Mouse (Mus musculus): ENCODE results near the gene Fgf8.
A peak's percentile ranks its signal among the peaks of the same experiment; 100 is the strongest.

Fgf8 gene

GRCm38 (mm10) chr19:45748691-45749242, 6.1 kb upstream of the Fgf8 start:
- peak; percentile 35 to 47 for DNase-seq (ENCODE audit: low read depth in 2 of 2, low spot score in 2 of 2)

- no peak for DNase-seq (ENCODE audit: low read depth in 2 of 2, low spot score in 2 of 2)
Observed at GRCm38 (mm10) chr19:45748206-45748605, 5.5 kb upstream of the Fgf8 start.

GRCm38 (mm10) chr19:45747028-45747867, 4.5 kb upstream of the Fgf8 start:
- DNase-seq (ENCODE audit: low read depth in 2 of 2, low spot score in 2 of 2) = peak; percentile 72 to 85

- peak; percentile 68 to 72 for DNase-seq (ENCODE audit: low read depth in 2 of 2, low spot score in 2 of 2)
Observed at GRCm38 (mm10) chr19:45746153-45747020, 3.7 kb upstream of the Fgf8 start.

GRCm38 (mm10) chr19:45745344-45746152, 2.8 kb upstream of the Fgf8 start:
- DNase-seq (ENCODE audit: low read depth in 2 of 2, low spot score in 2 of 2) = no peak

GRCm38 (mm10) chr19:45743619-45744018, 904 bp upstream of the Fgf8 start:
- DNase-seq (ENCODE audit: low read depth in 2 of 2, low spot score in 2 of 2) = no peak

GRCm38 (mm10) chr19:45742984-45743575, 365 bp upstream of the Fgf8 start:
- DNase-seq (ENCODE audit: low read depth in 2 of 2, low spot score in 2 of 2) = no peak

GRCm38 (mm10) chr19:45741431-45742217, 1.1 kb downstream of the Fgf8 start:
- DNase-seq (ENCODE audit: low read depth in 2 of 2, low spot score in 2 of 2) = no peak

- no peak for DNase-seq (ENCODE audit: low read depth in 2 of 2, low spot score in 2 of 2)
Observed at GRCm38 (mm10) chr19:45740817-45741216, 1.9 kb downstream of the Fgf8 start.

- no peak for DNase-seq (ENCODE audit: low read depth in 2 of 2, low spot score in 2 of 2)
Observed at GRCm38 (mm10) chr19:45740233-45740632, 2.5 kb downstream of the Fgf8 start.

- no peak for DNase-seq (ENCODE audit: low read depth in 2 of 2, low spot score in 2 of 2)
Observed at GRCm38 (mm10) chr19:45738521-45738920, 4.2 kb downstream of the Fgf8 start.

- no peak for DNase-seq (ENCODE audit: low read depth in 2 of 2, low spot score in 2 of 2)
Observed at GRCm38 (mm10) chr19:45737846-45738484, 4.8 kb downstream of the Fgf8 start.

GRCm38 (mm10) chr19:45737208-45737845, 5.4 kb downstream of the Fgf8 start:
- no peak for DNase-seq (ENCODE audit: low read depth in 2 of 2, low spot score in 2 of 2)

GRCm38 (mm10) chr19:45736855-45737207, 5.9 kb downstream of the Fgf8 start:
- peak; percentile 21 to 25 for DNase-seq (ENCODE audit: low read depth in 2 of 2, low spot score in 2 of 2)

GRCm38 (mm10) chr19:45736241-45736640, 6.5 kb downstream of the Fgf8 start:
- DNase-seq (ENCODE audit: low read depth in 2 of 2, low spot score in 2 of 2) = no peak

- DNase-seq (ENCODE audit: low read depth in 2 of 2, low spot score in 2 of 2) = no peak
Observed at GRCm38 (mm10) chr19:45734762-45735161, 8.0 kb downstream of the Fgf8 start.

GRCm38 (mm10) chr19:45734191-45734590, 8.5 kb downstream of the Fgf8 start:
- no peak for DNase-seq (ENCODE audit: low read depth in 2 of 2, low spot score in 2 of 2)

- no peak for DNase-seq (ENCODE audit: low read depth in 2 of 2, low spot score in 2 of 2)
Observed at GRCm38 (mm10) chr19:45733564-45733963, 9.2 kb downstream of the Fgf8 start.

- DNase-seq (ENCODE audit: low read depth in 2 of 2, low spot score in 2 of 2) = no peak
Observed at GRCm38 (mm10) chr19:45731658-45732057, 11.1 kb downstream of the Fgf8 start.

Measured in CD8-positive naive resting alpha-beta T cell, adult 2 months (primary cell).